Mouse (Mus musculus) liver, embryonic 13.5 days (tissue): ENCODE results near the gene Erc2. TPM values are rescaled to one million over a fixed set of nuclear protein-coding genes. Genes with fewer than 3 reads are reported as not detected.

Experiments used
- ATAC-seq: fragments of 200-750 bp; cut with Nextera tagmentation; 2 replicates; pipeline ENCODE4 v1.8.0; 2017; ENCODE audit warnings: low read depth, mild to moderate bottlenecking, moderate number of reproducible peaks, moderate library complexity
- DNase-seq: peaks from one replicate; pipeline ENCODE4 v3.0.0; 2022
- H3K27ac ChIP-seq: fragments of 300-500 bp; sonication (generic); 2 replicates; pipeline ENCODE4 v1.5.1; 2015; ENCODE audit warnings: moderate library complexity, mild to moderate bottlenecking, inconsistent platforms
- H3K27me3 ChIP-seq: fragments of 300-500 bp; sonication (generic); 2 replicates; pipeline ENCODE4 v1.6.1; 2015; ENCODE audit warnings: mild to moderate bottlenecking, inconsistent platforms
- H3K36me3 ChIP-seq: fragments of 300-500 bp; sonication (generic); 2 replicates; pipeline ENCODE4 v1.6.1; 2015; ENCODE audit warnings: mild to moderate bottlenecking, inconsistent platforms
- H3K4me1 ChIP-seq: fragments of 300-500 bp; sonication (generic); replicated peaks from 2 replicates; pipeline ENCODE4 v1.6.1; 2015; ENCODE audit warnings: inconsistent platforms
- H3K4me2 ChIP-seq: fragments of 300-500 bp; sonication (generic); 2 replicates; pipeline ENCODE4 v1.6.1; 2015; ENCODE audit warnings: inconsistent platforms, mild to moderate bottlenecking, moderate library complexity
- H3K4me3 ChIP-seq: fragments of 300-500 bp; sonication (generic); replicated peaks from 2 replicates; pipeline ENCODE4 v1.5.1; 2015; ENCODE audit warnings: mild to moderate bottlenecking, inconsistent platforms
- H3K9ac ChIP-seq: fragments of 300-500 bp; sonication (generic); 2 replicates; pipeline ENCODE4 v1.6.1; 2015; ENCODE audit warnings: mild to moderate bottlenecking, inconsistent platforms
- H3K9me3 ChIP-seq: fragments of 300-500 bp; sonication (generic); replicated peaks from 2 replicates; pipeline ENCODE4 v1.6.1; 2016; ENCODE audit warnings: inconsistent platforms
- WGBS: fragments of 180-500 bp; shearing (Covaris S2); methylation state at CpG from one replicate; pipeline ENCODE4 v1.1.7; 2015; ENCODE audit not compliant: insufficient replicate concordance; 5-methylcytosine and 5-hydroxymethylcytosine counted together
- polyA plus RNA-seq: library from polyadenylated mRNA; unstranded; fragments of >200 nt; fragmentation: Nextera tagmentation; extraction: Ambion mirVana; gene quantifications from 2 replicates; pipeline ENCODE4 v1.2.1, GENCODE M21; 2015

The Erc2 gene
- polyA plus RNA-seq, 1 experiment from 2014 or later, result 0.82 TPM

GRCm38 (mm10) chr14:27810790-27811189 lies 188.6 kb downstream of the Erc2 start:
- Histone ChIP-seq H3K27ac (no peak overlapping the region), H3K4me2 (no peak overlapping the region), H3K27me3 (no peaks in the 10 kb centered on the region), H3K9me3 (no peaks in the 10 kb centered on the region), H3K4me1 (no peaks in the 10 kb centered on the region), H3K4me3 (no peak overlapping the region), H3K9ac (no peak overlapping the region), H3K36me3 (no peaks in the 10 kb centered on the region)
- ATAC-seq (no peak), DNase-seq (no peak)
- WGBS, result 28% methylated on average over 7 of the region's 7 CpGs

- 80% methylated on average over 3 of the region's 3 CpGs for WGBS
- no peak for DNase-seq
- Histone ChIP-seq H3K9ac (no peak overlapping the region), H3K27ac (no peak overlapping the region), H3K4me2 (no peak overlapping the region), H3K4me3 (no peak overlapping the region), H3K36me3 (no peaks in the 10 kb centered on the region), H3K27me3 (no peaks in the 10 kb centered on the region), H3K9me3 (no peaks in the 10 kb centered on the region), H3K4me1 (no peaks in the 10 kb centered on the region)
- ATAC-seq, result no peak
Measured at GRCm38 (mm10) chr14:27811649-27812048, 189.4 kb downstream of the Erc2 start.

- Histone ChIP-seq H3K4me2 (no peak overlapping the region), H3K9ac (no peak overlapping the region), H3K27me3 (no peaks in the 10 kb centered on the region), H3K27ac (no peak overlapping the region), H3K4me1 (no peaks in the 10 kb centered on the region), H3K9me3 (no peaks in the 10 kb centered on the region), H3K36me3 (no peaks in the 10 kb centered on the region), H3K4me3 (no peak overlapping the region)
- ATAC-seq (no peak), DNase-seq (no peak)
- whole genome bisulfite sequencing, result 60% methylated on average over 6 of the region's 6 CpGs
Measured at GRCm38 (mm10) chr14:27815739-27816138, 193.5 kb downstream of the Erc2 start.

GRCm38 (mm10) chr14:27818986-27819385 lies 196.8 kb downstream of the Erc2 start:
- H3K36me3 ChIP-seq, result no peaks in the 10 kb centered on the region
- H3K4me2 ChIP-seq, result no peak overlapping the region
- WGBS, result 67% methylated on average over 5 of the region's 5 CpGs
- no peaks in the 10 kb centered on the region for H3K9me3 ChIP-seq
- H3K4me3 ChIP-seq, result no peak overlapping the region
- H3K4me1 ChIP-seq, result no peaks in the 10 kb centered on the region
- DNase-seq, result no peak
- no peak overlapping the region for H3K9ac ChIP-seq
- ATAC-seq, result no peak
- no peak overlapping the region for H3K27ac ChIP-seq
- H3K27me3 ChIP-seq, result no peaks in the 10 kb centered on the region

GRCm38 (mm10) chr14:27821801-27822200 lies 199.6 kb downstream of the Erc2 start:
- DNase-seq, result no peak

GRCm38 (mm10) chr14:27822566-27822965 lies 200.3 kb downstream of the Erc2 start:
- WGBS, result 59% methylated on average over 6 of the region's 6 CpGs
- H3K9ac ChIP-seq, result no peak overlapping the region
- H3K4me2 ChIP-seq, result no peak overlapping the region
- no peak overlapping the region for H3K4me3 ChIP-seq
- no peak for DNase-seq
- no peaks in the 10 kb centered on the region for H3K4me1 ChIP-seq
- H3K9me3 ChIP-seq, result no peaks in the 10 kb centered on the region
- H3K27ac ChIP-seq, result no peak overlapping the region
- no peaks in the 10 kb centered on the region for H3K36me3 ChIP-seq
- ATAC-seq, result no peak
- no peaks in the 10 kb centered on the region for H3K27me3 ChIP-seq

More at GRCm38 (mm10) chr14:27821801-27822200, 199.6 kb downstream of the Erc2 start:
- H3K9me3 ChIP-seq, result no peaks in the 10 kb centered on the region
- no peak for ATAC-seq
- no peaks in the 10 kb centered on the region for H3K4me1 ChIP-seq
- H3K9ac ChIP-seq, result no peak overlapping the region
- H3K36me3 ChIP-seq, result no peaks in the 10 kb centered on the region
- no peak overlapping the region for H3K27ac ChIP-seq
- no peaks in the 10 kb centered on the region for H3K27me3 ChIP-seq
- no peak overlapping the region for H3K4me3 ChIP-seq
- H3K4me2 ChIP-seq, result no peak overlapping the region

- Histone ChIP-seq H3K27ac (no peak overlapping the region), H3K4me1 (no peaks in the 10 kb centered on the region), H3K9me3 (no peaks in the 10 kb centered on the region), H3K36me3 (no peaks in the 10 kb centered on the region), H3K4me3 (no peak overlapping the region), H3K4me2 (no peak overlapping the region), H3K27me3 (no peaks in the 10 kb centered on the region), H3K9ac (no peak overlapping the region)
- ATAC-seq, result no peak
- no peak for DNase-seq
- 44% methylated on average over 3 of the region's 3 CpGs for WGBS
Measured at GRCm38 (mm10) chr14:27823048-27823447, 200.8 kb downstream of the Erc2 start.

GRCm38 (mm10) chr14:27823897-27824296 lies 201.7 kb downstream of the Erc2 start:
- Histone ChIP-seq H3K4me1 (no peaks in the 10 kb centered on the region), H3K4me3 (no peak overlapping the region), H3K36me3 (no peaks in the 10 kb centered on the region), H3K9me3 (no peaks in the 10 kb centered on the region), H3K27me3 (no peaks in the 10 kb centered on the region), H3K9ac (no peak overlapping the region), H3K4me2 (no peak overlapping the region), H3K27ac (no peak overlapping the region)
- DNase-seq (no peak), ATAC-seq (no peak)
- 71% methylated on average over 6 of the region's 6 CpGs for WGBS

GRCm38 (mm10) chr14:27826829-27827228 lies 204.6 kb downstream of the Erc2 start:
- Histone ChIP-seq H3K9ac (no peak overlapping the region), H3K27me3 (no peaks in the 10 kb centered on the region), H3K4me2 (no peak overlapping the region), H3K9me3 (no peaks in the 10 kb centered on the region), H3K4me3 (no peak overlapping the region), H3K36me3 (no peaks in the 10 kb centered on the region), H3K27ac (no peak overlapping the region), H3K4me1 (no peaks in the 10 kb centered on the region)
- DNase-seq (no peak), ATAC-seq (no peak)
- 55% methylated on average over 1 of the region's 1 CpGs for WGBS

GRCm38 (mm10) chr14:27828089-27828488 lies 205.9 kb downstream of the Erc2 start:
- no peak for ATAC-seq
- no peak for DNase-seq
- no peaks in the 10 kb centered on the region for H3K9me3 ChIP-seq
- H3K27ac ChIP-seq, result no peak overlapping the region
- H3K4me2 ChIP-seq, result no peak overlapping the region
- H3K4me3 ChIP-seq, result no peak overlapping the region
- no peaks in the 10 kb centered on the region for H3K27me3 ChIP-seq
- H3K4me1 ChIP-seq, result no peaks in the 10 kb centered on the region
- no peak overlapping the region for H3K9ac ChIP-seq
- H3K36me3 ChIP-seq, result no peaks in the 10 kb centered on the region
- WGBS, result 42% methylated on average over 2 of the region's 2 CpGs

GRCm38 (mm10) chr14:27832196-27832595 lies 210.0 kb downstream of the Erc2 start:
- Histone ChIP-seq H3K4me1 (no peaks in the 10 kb centered on the region), H3K36me3 (no peaks in the 10 kb centered on the region), H3K4me3 (no peak overlapping the region), H3K27ac (no peak overlapping the region), H3K27me3 (no peaks in the 10 kb centered on the region), H3K9ac (no peak overlapping the region), H3K4me2 (no peak overlapping the region), H3K9me3 (no peaks in the 10 kb centered on the region)
- DNase-seq (no peak), ATAC-seq (no peak)
- 62% methylated on average over 4 of the region's 4 CpGs for WGBS

GRCm38 (mm10) chr14:27835351-27835750 lies 213.1 kb downstream of the Erc2 start:
- no peak for ATAC-seq
- Histone ChIP-seq H3K9ac (no peak overlapping the region), H3K36me3 (no peaks in the 10 kb centered on the region), H3K27me3 (no peaks in the 10 kb centered on the region), H3K4me1 (no peaks in the 10 kb centered on the region), H3K4me2 (no peak overlapping the region), H3K9me3 (no peaks in the 10 kb centered on the region), H3K27ac (no peak overlapping the region), H3K4me3 (no peak overlapping the region)
- 56% methylated on average over 1 of the region's 1 CpGs for WGBS
- no peak for DNase-seq
